Mouse (Mus musculus) myocyte (in vitro differentiated cells): ENCODE data around the gene Coro1a.

Source experiments
- E2F4 ChIP-seq: IDR thresholded peaks from one replicate; pipeline ENCODE4 v1.6.1; 2011; ENCODE audit warnings: mild to moderate bottlenecking, control low read depth, moderate library complexity; ENCODE audit not compliant: insufficient read depth
- MAX ChIP-seq: IDR thresholded peaks from one replicate; pipeline ENCODE4 v1.6.1; 2011; ENCODE audit warnings: low read depth, mild to moderate bottlenecking, control low read depth
- MYOG ChIP-seq, 3 experiments: IDR thresholded peaks; one replicate each; pipeline ENCODE4 v1.6.1; 2011; ENCODE audit warnings: control low read depth in 2 of 3, low read depth in 2 of 3, mild to moderate bottlenecking in 2 of 3; ENCODE audit not compliant: insufficient read length in 2 of 3, control insufficient read depth in 1 of 3, insufficient read depth in 1 of 3
- POLR2A ChIP-seq: IDR thresholded peaks from one replicate; pipeline ENCODE4 v1.6.1; 2011; ENCODE audit warnings: low read depth, mild to moderate bottlenecking, control low read depth, moderate library complexity; ENCODE audit not compliant: insufficient read length
- SRF ChIP-seq: IDR thresholded peaks from one replicate; pipeline ENCODE4 v1.6.1; 2011; ENCODE audit warnings: low read depth; ENCODE audit not compliant: control insufficient read depth, insufficient read length
- TCF12 ChIP-seq: IDR thresholded peaks from one replicate; pipeline ENCODE4 v1.6.1; 2011; ENCODE audit warnings: mild to moderate bottlenecking, control low read depth; ENCODE audit not compliant: poor library complexity, insufficient read depth, severe bottlenecking

GRCm38 (mm10) chr7:126690737-126691136 lies 16.9 kb downstream of the Coro1a start:
- TF ChIP-seq MAX = no peak
- TF ChIP-seq SRF = no peak
- no peak for TF ChIP-seq POLR2A
- no peak for TF ChIP-seq MYOG (IDR thresholded peaks at IDR 0.05; ENCODE audit: control insufficient read depth in 1 of 3, insufficient read depth in 1 of 3, insufficient read length in 2 of 3, low read depth in 2 of 3)
- TF ChIP-seq TCF12 = no peak
- no peak for TF ChIP-seq E2F4
